Mouse (Mus musculus) limb, embryonic 12.5 days (tissue): ENCODE results near the gene Car9. TPM values are rescaled to one million over a fixed set of nuclear protein-coding genes. Genes with fewer than 3 reads are reported as not detected.
A peak's percentile ranks its signal among the peaks of the same experiment; 100 is the strongest.

Source experiments
- ATAC-seq: fragments of 200-750 bp; cut with Nextera tagmentation; 2 replicates; pipeline ENCODE4 v1.8.0; 2017; ENCODE audit warnings: low read depth, moderate TSS enrichment; ENCODE audit not compliant: insufficient number of reproducible peaks, insufficient read depth, low FRiP score, low TSS enrichment
- H3K27ac ChIP-seq: fragments of 300-500 bp; sonication (generic); 2 replicates; pipeline ENCODE4 v1.5.1; 2016; ENCODE audit warnings: mild to moderate bottlenecking, moderate library complexity
- H3K27me3 ChIP-seq: fragments of 300-500 bp; sonication (generic); 2 replicates; pipeline ENCODE4 v1.6.1; 2016; ENCODE audit warnings: mild to moderate bottlenecking, moderate library complexity
- H3K36me3 ChIP-seq: fragments of 300-500 bp; sonication (generic); 2 replicates; pipeline ENCODE4 v1.6.1; 2016; ENCODE audit warnings: mild to moderate bottlenecking, moderate library complexity
- H3K4me1 ChIP-seq: fragments of 300-500 bp; sonication (generic); replicated peaks from 2 replicates; pipeline ENCODE4 v1.6.1; 2016
- H3K4me2 ChIP-seq: fragments of 300-500 bp; sonication (generic); 2 replicates; pipeline ENCODE4 v1.6.1; 2016; ENCODE audit warnings: mild to moderate bottlenecking, moderate library complexity
- H3K4me3 ChIP-seq: fragments of 300-500 bp; sonication (generic); replicated peaks from 2 replicates; pipeline ENCODE4 v1.5.1; 2016; ENCODE audit warnings: mild to moderate bottlenecking
- H3K9ac ChIP-seq: fragments of 300-500 bp; sonication (generic); replicated peaks from 2 replicates; pipeline ENCODE4 v1.6.1; 2016; ENCODE audit warnings: mild to moderate bottlenecking, moderate library complexity
- H3K9me3 ChIP-seq: fragments of 300-500 bp; sonication (generic); 2 replicates; pipeline ENCODE4 v1.6.1; 2016; ENCODE audit warnings: mild to moderate bottlenecking, moderate library complexity
- WGBS: fragments of 180-500 bp; shearing (Covaris S2); methylation state at CpG from one replicate; pipeline ENCODE4 v1.1.7; 2016; 5-methylcytosine and 5-hydroxymethylcytosine counted together
- polyA plus RNA-seq: library from polyadenylated mRNA; unstranded; fragments of >200 nt; fragmentation: Nextera tagmentation; extraction: Ambion mirVana; gene quantifications from 2 replicates; pipeline ENCODE4 v1.2.1, GENCODE M21; 2016

The Car9 gene
- polyA plus RNA-seq, 1 experiment from 2014 or later, result 1.1 TPM

GRCm38 (mm10) chr4:43509109-43509508 is 2.3 kb downstream of the Car9 start:
- Histone ChIP-seq H3K4me2 (peak overlapping the region; percentile 80), H3K4me3 (peak overlapping the region; percentile 48), H3K27me3 (peaks cover 17% of the 10 kb centered on the region), H3K27ac (no peak overlapping the region; the same call in 1 of the 2 replicates), H3K36me3 (no peaks in the 10 kb centered on the region), H3K9ac (peak overlapping the region; percentile 59), H3K4me1 (peaks cover 22% of the 10 kb centered on the region), H3K9me3 (no peaks in the 10 kb centered on the region)
- 37% methylated on average over 9 of the region's 9 CpGs for WGBS
- ATAC-seq, result no peak

GRCm38 (mm10) chr4:43511675-43512454 is 5.1 kb downstream of the Car9 start:
- no peak overlapping the region for H3K4me2 ChIP-seq
- peaks cover 6% of the 10 kb centered on the region; the same call in 1 of the 2 replicates for H3K36me3 ChIP-seq
- H3K9ac ChIP-seq, result no peak overlapping the region
- no peak overlapping the region for H3K27ac ChIP-seq
- WGBS, result 75% methylated on average over 19 of the region's 19 CpGs
- H3K4me3 ChIP-seq, result no peak overlapping the region
- no peak for ATAC-seq
- no peaks in the 10 kb centered on the region for H3K9me3 ChIP-seq
- H3K4me1 ChIP-seq, result peaks cover 20% of the 10 kb centered on the region
- peaks cover 12% of the 10 kb centered on the region for H3K27me3 ChIP-seq

- WGBS, result 66% methylated on average over 7 of the region's 7 CpGs
- Histone ChIP-seq H3K4me1 (peaks cover 17% of the 10 kb centered on the region), H3K9ac (no peak overlapping the region), H3K4me2 (no peak overlapping the region), H3K27me3 (peaks cover 4% of the 10 kb centered on the region), H3K4me3 (no peak overlapping the region), H3K9me3 (no peaks in the 10 kb centered on the region), H3K27ac (no peak overlapping the region), H3K36me3 (peaks cover 6% of the 10 kb centered on the region; the same call in 1 of the 2 replicates)
- ATAC-seq, result no peak
Observed at GRCm38 (mm10) chr4:43512653-43513052, 5.9 kb downstream of the Car9 start.

- H3K9ac ChIP-seq, result no peak overlapping the region
- 91% methylated on average over 4 of the region's 4 CpGs for WGBS
- H3K4me1 ChIP-seq, result peaks cover 10% of the 10 kb centered on the region
- no peak overlapping the region for H3K4me2 ChIP-seq
- ATAC-seq, result no peak
- no peak overlapping the region for H3K4me3 ChIP-seq
- peaks cover 6% of the 10 kb centered on the region for H3K27me3 ChIP-seq
- H3K9me3 ChIP-seq, result no peaks in the 10 kb centered on the region
- H3K36me3 ChIP-seq, result peaks cover 10% of the 10 kb centered on the region; the same call in 1 of the 2 replicates
- H3K27ac ChIP-seq, result no peak overlapping the region
Observed at GRCm38 (mm10) chr4:43513300-43513699, 6.5 kb downstream of the Car9 start.

- H3K4me1 ChIP-seq, result peaks cover 9% of the 10 kb centered on the region
- peaks cover 15% of the 10 kb centered on the region; the same call in 1 of the 2 replicates for H3K36me3 ChIP-seq
- WGBS, result 65% methylated on average over 4 of the region's 4 CpGs
- no peak overlapping the region for H3K4me2 ChIP-seq
- H3K4me3 ChIP-seq, result no peak overlapping the region
- peaks cover 10% of the 10 kb centered on the region for H3K27me3 ChIP-seq
- H3K9me3 ChIP-seq, result no peaks in the 10 kb centered on the region
- no peak for ATAC-seq
- no peak overlapping the region for H3K27ac ChIP-seq
- H3K9ac ChIP-seq, result no peak overlapping the region
Observed at GRCm38 (mm10) chr4:43513791-43514190, 7.0 kb downstream of the Car9 start.

- H3K4me2 ChIP-seq, result no peak overlapping the region
- H3K4me3 ChIP-seq, result no peak overlapping the region
- H3K4me1 ChIP-seq, result peaks cover 22% of the 10 kb centered on the region
- no peak for ATAC-seq
- H3K9me3 ChIP-seq, result no peaks in the 10 kb centered on the region
- 73% methylated on average over 11 of the region's 11 CpGs for WGBS
- no peak overlapping the region for H3K27ac ChIP-seq
- H3K36me3 ChIP-seq, result peaks cover 18% of the 10 kb centered on the region; the same call in 1 of the 2 replicates
- H3K27me3 ChIP-seq, result peaks cover 24% of the 10 kb centered on the region
- no peak overlapping the region for H3K9ac ChIP-seq
Observed at GRCm38 (mm10) chr4:43515764-43516708, 9.3 kb downstream of the Car9 start.

- H3K9ac ChIP-seq, result 0 out of 2 replicates have a peak overlapping the region, but pooled peaks have one; percentile 12
- peaks cover 56% of the 10 kb centered on the region for H3K27me3 ChIP-seq
- peak overlapping the region; percentile 23 for H3K4me3 ChIP-seq
- no peak overlapping the region for H3K27ac ChIP-seq
- 27% methylated on average over 10 of the region's 10 CpGs for WGBS
- H3K4me1 ChIP-seq, result peaks cover 56% of the 10 kb centered on the region
- no peak for ATAC-seq
- peaks cover 18% of the 10 kb centered on the region; the same call in 1 of the 2 replicates for H3K36me3 ChIP-seq
- H3K4me2 ChIP-seq, result peak overlapping the region; percentile 80
- no peaks in the 10 kb centered on the region for H3K9me3 ChIP-seq
Observed at GRCm38 (mm10) chr4:43519551-43519950, 12.8 kb downstream of the Car9 start.

GRCm38 (mm10) chr4:43519956-43520355 is 13.2 kb downstream of the Car9 start:
- Histone ChIP-seq H3K4me1 (peaks cover 56% of the 10 kb centered on the region), H3K4me2 (peak overlapping the region; percentile 80), H3K4me3 (peak overlapping the region; percentile 23), H3K27me3 (peaks cover 60% of the 10 kb centered on the region), H3K36me3 (peaks cover 18% of the 10 kb centered on the region; the same call in 1 of the 2 replicates), H3K9me3 (no peaks in the 10 kb centered on the region), H3K9ac (0 out of 2 replicates have a peak overlapping the region, but pooled peaks have one; percentile 12), H3K27ac (no peak overlapping the region)
- 15% methylated on average over 6 of the region's 6 CpGs for WGBS
- ATAC-seq, result no peak

- H3K4me3 ChIP-seq, result no peak overlapping the region
- H3K9me3 ChIP-seq, result no peaks in the 10 kb centered on the region
- no peak for ATAC-seq
- H3K36me3 ChIP-seq, result peaks cover 21% of the 10 kb centered on the region
- H3K4me2 ChIP-seq, result no peak overlapping the region
- H3K27ac ChIP-seq, result no peak overlapping the region
- H3K9ac ChIP-seq, result no peak overlapping the region
- 64% methylated on average over 5 of the region's 5 CpGs for whole genome bisulfite sequencing
- peaks cover 17% of the 10 kb centered on the region for H3K4me1 ChIP-seq
- peaks cover 32% of the 10 kb centered on the region for H3K27me3 ChIP-seq
Observed at GRCm38 (mm10) chr4:43527880-43528279, 21.1 kb downstream of the Car9 start.

GRCm38 (mm10) chr4:43528487-43528886 is 21.7 kb downstream of the Car9 start:
- Histone ChIP-seq H3K4me1 (peaks cover 11% of the 10 kb centered on the region), H3K27ac (no peak overlapping the region), H3K27me3 (peaks cover 26% of the 10 kb centered on the region), H3K4me2 (no peak overlapping the region), H3K9me3 (no peaks in the 10 kb centered on the region), H3K9ac (no peak overlapping the region), H3K4me3 (no peak overlapping the region), H3K36me3 (peaks cover 27% of the 10 kb centered on the region)
- 76% methylated on average over 9 of the region's 9 CpGs for WGBS
- no peak for ATAC-seq

GRCm38 (mm10) chr4:43530081-43530501 is 23.3 kb downstream of the Car9 start:
- H3K4me1 ChIP-seq, result no peaks in the 10 kb centered on the region
- ATAC-seq, result no peak
- H3K27ac ChIP-seq, result no peak overlapping the region
- peaks cover 43% of the 10 kb centered on the region for H3K36me3 ChIP-seq
- no peak overlapping the region for H3K4me2 ChIP-seq
- H3K9me3 ChIP-seq, result no peaks in the 10 kb centered on the region
- peaks cover 9% of the 10 kb centered on the region for H3K27me3 ChIP-seq
- H3K9ac ChIP-seq, result no peak overlapping the region
- no peak overlapping the region for H3K4me3 ChIP-seq
- WGBS, result 73% methylated on average over 8 of the region's 8 CpGs
